Mouse (Mus musculus) heart, embryonic 13.5 days (tissue): ENCODE results near the gene Cartpt. TPM values are rescaled to one million over a fixed set of nuclear protein-coding genes. Genes with fewer than 3 reads are reported as not detected.

Source experiments
- ATAC-seq: fragments of 200-750 bp; cut with Nextera tagmentation; 2 replicates; pipeline ENCODE4 v1.8.0; 2017; ENCODE audit warnings: moderate TSS enrichment; ENCODE audit not compliant: insufficient number of reproducible peaks, low FRiP score, low TSS enrichment; ENCODE audit errors: extremely low read depth
- H3K27ac ChIP-seq: fragments of 300-500 bp; sonication (generic); replicated peaks from 2 replicates; pipeline ENCODE4 v1.5.1; 2015; ENCODE audit warnings: moderate library complexity, mild to moderate bottlenecking, inconsistent platforms
- H3K27me3 ChIP-seq: fragments of 300-500 bp; sonication (generic); replicated peaks from 2 replicates; pipeline ENCODE4 v1.6.1; 2015; ENCODE audit warnings: mild to moderate bottlenecking, inconsistent platforms
- H3K36me3 ChIP-seq: fragments of 300-500 bp; sonication (generic); 2 replicates; pipeline ENCODE4 v1.6.1; 2015; ENCODE audit warnings: mild to moderate bottlenecking, inconsistent platforms
- H3K4me1 ChIP-seq: fragments of 300-500 bp; sonication (generic); 2 replicates; pipeline ENCODE4 v1.6.1; 2015; ENCODE audit warnings: inconsistent platforms
- H3K4me2 ChIP-seq: fragments of 300-500 bp; sonication (generic); 2 replicates; pipeline ENCODE4 v1.6.1; 2015; ENCODE audit warnings: inconsistent platforms, mild to moderate bottlenecking, moderate library complexity
- H3K4me3 ChIP-seq: fragments of 300-500 bp; sonication (generic); 2 replicates; pipeline ENCODE4 v1.5.1; 2015; ENCODE audit warnings: moderate library complexity, mild to moderate bottlenecking, inconsistent platforms
- H3K9ac ChIP-seq: fragments of 300-500 bp; sonication (generic); 2 replicates; pipeline ENCODE4 v1.6.1; 2015; ENCODE audit warnings: inconsistent platforms, mild to moderate bottlenecking, moderate library complexity
- H3K9me3 ChIP-seq: fragments of 300-500 bp; sonication (generic); 2 replicates; pipeline ENCODE4 v1.6.1; 2016; ENCODE audit warnings: inconsistent platforms
- WGBS: fragments of 180-500 bp; shearing (Covaris S2); methylation state at CpG from one replicate; pipeline ENCODE4 v1.1.7; 2015; ENCODE audit warnings: mixed read lengths; 5-methylcytosine and 5-hydroxymethylcytosine counted together
- polyA plus RNA-seq: library from polyadenylated mRNA; unstranded; fragments of >200 nt; fragmentation: Nextera tagmentation; extraction: Ambion mirVana; gene quantifications from 2 replicates; pipeline ENCODE4 v1.2.1, GENCODE M21; 2015

The Cartpt gene
- 0.19 and 0.52 TPM in 2 replicates for polyA plus RNA-seq

- WGBS = 50% methylated on average over 9 of the region's 9 CpGs
These were observed at the start of gene Cartpt for GRCm38 (mm10) chr13:99900965-99901364. Gene Cartpt, minus strand, starts transcription at chr13:99901091.

GRCm38 (mm10) chr13:99947417-99947816 is 46.5 kb upstream of the Cartpt start:
- H3K9ac ChIP-seq = no peak overlapping the region
- no peak for ATAC-seq
- H3K27ac ChIP-seq = no peak overlapping the region
- peaks cover 3% of the 10 kb centered on the region; the same call in 1 of the 2 replicates for H3K9me3 ChIP-seq
- no peak overlapping the region for H3K4me2 ChIP-seq
- no peaks in the 10 kb centered on the region for H3K27me3 ChIP-seq
- no peaks in the 10 kb centered on the region for H3K4me1 ChIP-seq
- peaks cover 36% of the 10 kb centered on the region for H3K36me3 ChIP-seq
- no peak overlapping the region for H3K4me3 ChIP-seq
- 72% methylated on average over 4 of the region's 4 CpGs for WGBS

More at GRCm38 (mm10) chr13:99900965-99901364, at the start of gene Cartpt:
- no peak within 1 kb of the TSS for H3K9ac ChIP-seq
- H3K27ac ChIP-seq = no peak within 1 kb of the TSS
- peaks cover 8% of the 10 kb centered on the region for H3K4me1 ChIP-seq
- H3K4me3 ChIP-seq = peak within 1 kb of the TSS; percentile 33
- no peak for ATAC-seq
- H3K9me3 ChIP-seq = no peaks in the 10 kb centered on the region
- H3K4me2 ChIP-seq = peak within 1 kb of the TSS; percentile 51
- peaks cover 61% of the 10 kb centered on the region for H3K27me3 ChIP-seq
- no peaks in the 10 kb centered on the region for H3K36me3 ChIP-seq

GRCm38 (mm10) chr13:99943525-99943924 is 42.6 kb upstream of the Cartpt start:
- Histone ChIP-seq H3K27me3 (no peaks in the 10 kb centered on the region), H3K4me2 (no peak overlapping the region), H3K36me3 (peaks cover 9% of the 10 kb centered on the region; the same call in 1 of the 2 replicates), H3K4me3 (no peak overlapping the region), H3K27ac (no peak overlapping the region), H3K4me1 (no peaks in the 10 kb centered on the region), H3K9ac (no peak overlapping the region), H3K9me3 (peaks cover 3% of the 10 kb centered on the region; the same call in 1 of the 2 replicates)
- ATAC-seq = no peak
- WGBS = 89% methylated on average over 2 of the region's 2 CpGs

GRCm38 (mm10) chr13:99940601-99941000 is 39.7 kb upstream of the Cartpt start:
- peaks cover 3% of the 10 kb centered on the region; the same call in 1 of the 2 replicates for H3K9me3 ChIP-seq
- no peak overlapping the region for H3K4me3 ChIP-seq
- no peak overlapping the region for H3K4me2 ChIP-seq
- H3K27me3 ChIP-seq = no peaks in the 10 kb centered on the region
- H3K36me3 ChIP-seq = no peaks in the 10 kb centered on the region
- H3K27ac ChIP-seq = no peak overlapping the region
- H3K4me1 ChIP-seq = no peaks in the 10 kb centered on the region
- no peak for ATAC-seq
- 17% methylated on average over 2 of the region's 2 CpGs for WGBS
- no peak overlapping the region for H3K9ac ChIP-seq

GRCm38 (mm10) chr13:99939320-99939671 is 38.4 kb upstream of the Cartpt start:
- ATAC-seq = no peak
- H3K27ac ChIP-seq = no peak overlapping the region
- no peaks in the 10 kb centered on the region for H3K4me1 ChIP-seq
- no peak overlapping the region for H3K4me3 ChIP-seq
- peaks cover 3% of the 10 kb centered on the region; the same call in 1 of the 2 replicates for H3K9me3 ChIP-seq
- no peak overlapping the region for H3K9ac ChIP-seq
- H3K27me3 ChIP-seq = no peaks in the 10 kb centered on the region
- WGBS = 77% methylated on average over 8 of the region's 8 CpGs
- no peaks in the 10 kb centered on the region for H3K36me3 ChIP-seq
- H3K4me2 ChIP-seq = no peak overlapping the region

- peaks cover 3% of the 10 kb centered on the region; the same call in 1 of the 2 replicates for H3K9me3 ChIP-seq
- H3K36me3 ChIP-seq = no peaks in the 10 kb centered on the region
- H3K4me3 ChIP-seq = no peak overlapping the region
- WGBS = 71% methylated on average over 10 of the region's 10 CpGs
- H3K27ac ChIP-seq = no peak overlapping the region
- no peak overlapping the region for H3K9ac ChIP-seq
- H3K27me3 ChIP-seq = no peaks in the 10 kb centered on the region
- no peaks in the 10 kb centered on the region for H3K4me1 ChIP-seq
- no peak for ATAC-seq
- H3K4me2 ChIP-seq = no peak overlapping the region
These were observed 37.9 kb upstream of the Cartpt start for GRCm38 (mm10) chr13:99938606-99939319.

GRCm38 (mm10) chr13:99937741-99938140 is 36.9 kb upstream of the Cartpt start:
- no peak overlapping the region for H3K4me2 ChIP-seq
- no peaks in the 10 kb centered on the region for H3K4me1 ChIP-seq
- ATAC-seq = no peak
- H3K4me3 ChIP-seq = no peak overlapping the region
- H3K9me3 ChIP-seq = no peaks in the 10 kb centered on the region
- H3K36me3 ChIP-seq = no peaks in the 10 kb centered on the region
- no peak overlapping the region for H3K9ac ChIP-seq
- 59% methylated on average over 3 of the region's 3 CpGs for WGBS
- H3K27ac ChIP-seq = no peak overlapping the region
- H3K27me3 ChIP-seq = no peaks in the 10 kb centered on the region

- H3K4me3 ChIP-seq = no peak overlapping the region
- ATAC-seq = no peak
- WGBS = 81% methylated on average over 1 of the region's 1 CpGs
These were observed 31.5 kb upstream of the Cartpt start for GRCm38 (mm10) chr13:99932406-99932805.

GRCm38 (mm10) chr13:99931502-99931901 is 30.6 kb upstream of the Cartpt start:
- no peak overlapping the region for H3K4me3 ChIP-seq
- no peak overlapping the region for H3K27ac ChIP-seq
- H3K9ac ChIP-seq = no peak overlapping the region
- H3K36me3 ChIP-seq = no peaks in the 10 kb centered on the region
- H3K4me2 ChIP-seq = no peak overlapping the region
- no peaks in the 10 kb centered on the region for H3K9me3 ChIP-seq
- WGBS = 79% methylated on average over 6 of the region's 6 CpGs
- ATAC-seq = no peak
- no peaks in the 10 kb centered on the region for H3K27me3 ChIP-seq
- H3K4me1 ChIP-seq = peaks cover 6% of the 10 kb centered on the region; the same call in 1 of the 2 replicates

More at GRCm38 (mm10) chr13:99932406-99932805, 31.5 kb upstream of the Cartpt start:
- no peak overlapping the region for H3K4me2 ChIP-seq
- no peaks in the 10 kb centered on the region for H3K36me3 ChIP-seq
- H3K4me1 ChIP-seq = peaks cover 3% of the 10 kb centered on the region; the same call in 1 of the 2 replicates
- no peak overlapping the region for H3K27ac ChIP-seq
- no peaks in the 10 kb centered on the region for H3K9me3 ChIP-seq
- H3K9ac ChIP-seq = no peak overlapping the region
- no peaks in the 10 kb centered on the region for H3K27me3 ChIP-seq

- Histone ChIP-seq H3K4me3 (no peak overlapping the region), H3K27me3 (no peaks in the 10 kb centered on the region), H3K9me3 (no peaks in the 10 kb centered on the region), H3K27ac (no peak overlapping the region), H3K9ac (no peak overlapping the region), H3K36me3 (no peaks in the 10 kb centered on the region), H3K4me2 (no peak overlapping the region), H3K4me1 (peaks cover 6% of the 10 kb centered on the region; the same call in 1 of the 2 replicates)
- ATAC-seq = no peak
- whole genome bisulfite sequencing = 71% methylated on average over 5 of the region's 5 CpGs
These were observed 25.4 kb upstream of the Cartpt start for GRCm38 (mm10) chr13:99926249-99926648.

GRCm38 (mm10) chr13:99915632-99916031 is 14.7 kb upstream of the Cartpt start:
- Histone ChIP-seq H3K4me3 (no peak overlapping the region), H3K4me2 (no peak overlapping the region), H3K4me1 (no peaks in the 10 kb centered on the region), H3K36me3 (no peaks in the 10 kb centered on the region), H3K27me3 (peaks cover 2% of the 10 kb centered on the region; the same call in 1 of the 2 replicates), H3K27ac (no peak overlapping the region), H3K9ac (no peak overlapping the region), H3K9me3 (no peaks in the 10 kb centered on the region)
- 71% methylated on average over 5 of the region's 5 CpGs for WGBS
- no peak for ATAC-seq

GRCm38 (mm10) chr13:99900557-99900892 is 366 bp downstream of the Cartpt start:
- Histone ChIP-seq H3K4me3 (peak overlapping the region; percentile 33), H3K27me3 (peaks cover 66% of the 10 kb centered on the region)
- 2% methylated on average over 30 of the region's 30 CpGs for WGBS

More at GRCm38 (mm10) chr13:99900557-99900892, 366 bp downstream of the Cartpt start:
- Histone ChIP-seq H3K4me2 (peak overlapping the region; percentile 51), H3K9me3 (no peaks in the 10 kb centered on the region), H3K27ac (no peak overlapping the region), H3K9ac (no peak overlapping the region), H3K4me1 (peaks cover 8% of the 10 kb centered on the region), H3K36me3 (no peaks in the 10 kb centered on the region)
- ATAC-seq = no peak
